Mouse (Mus musculus) G1E (cell line): ENCODE data around the gene Zfp456. TPM values are rescaled to one million over a fixed set of nuclear protein-coding genes. Genes with fewer than 3 reads are reported as not detected.

Experiments
- ATAC-seq: 2 replicates; pipeline ENCODE4 v1.8.0; 2016; ENCODE audit warnings: mild to moderate bottlenecking; ENCODE audit not compliant: insufficient number of reproducible peaks, poor library complexity, low FRiP score, severe bottlenecking; ENCODE audit errors: extremely low read depth
- DNase-seq: peaks from one replicate; pipeline ENCODE4 v3.0.0; 2012; ENCODE audit warnings: low spot score
- H3K27me3 ChIP-seq: 2 replicates; pipeline ENCODE4 v1.6.1; 2012; ENCODE audit warnings: mild to moderate bottlenecking, low read length, inconsistent platforms; ENCODE audit not compliant: insufficient read depth
- H3K36me3 ChIP-seq: replicated peaks from 2 replicates; pipeline ENCODE3; 2012; ENCODE audit warnings: mild to moderate bottlenecking, inconsistent platforms
- H3K4me1 ChIP-seq: 2 replicates; pipeline ENCODE4 v1.6.1; 2012; ENCODE audit warnings: low read depth, low read length, inconsistent platforms, mixed read lengths; ENCODE audit not compliant: insufficient read depth
- H3K4me3 ChIP-seq: 2 replicates; pipeline ENCODE4 v1.5.1; 2012; ENCODE audit warnings: low read depth, mild to moderate bottlenecking, inconsistent platforms, low read length, moderate library complexity, mixed read lengths
- H3K9me3 ChIP-seq: replicated peaks from 2 replicates; pipeline ENCODE4 v1.6.1; 2012; ENCODE audit warnings: inconsistent platforms
- CTCF ChIP-seq: IDR thresholded peaks from 2 replicates; pipeline ENCODE4 v1.5.1; 2012; ENCODE audit warnings: low read depth, low read length, inconsistent platforms, mixed read lengths
- GATA1 ChIP-seq: IDR thresholded peaks from 2 replicates; pipeline ENCODE4 v1.6.1; 2012; ENCODE audit warnings: borderline replicate concordance, low read length, inconsistent platforms, mixed read lengths
- GATA2 ChIP-seq: IDR thresholded peaks from 2 replicates; pipeline ENCODE4 v1.6.1; 2012; ENCODE audit warnings: low read depth, low read length, inconsistent platforms, borderline replicate concordance
- POLR2AphosphoS5 ChIP-seq: IDR thresholded peaks from 2 replicates; pipeline ENCODE4 v1.6.1; 2012; ENCODE audit warnings: low read depth, low read length, inconsistent platforms; ENCODE audit not compliant: insufficient replicate concordance
- TAL1 ChIP-seq: conservative IDR thresholded peaks from 2 replicates; pipeline ENCODE4 v1.6.1; 2012; ENCODE audit warnings: low read depth, low read length, inconsistent platforms, mixed read lengths
- polyA plus RNA-seq: library from polyadenylated mRNA; stranded (reverse); fragments of >175 nt; gene quantifications from 2 replicates; pipeline ENCODE4 v1.2.3, GENCODE M21; 2012
- total RNA-seq, 2 experiments: library from RNA; stranded (forward) in 1 of 2; stranded (reverse) in 1 of 2; fragments of 200-1000 nt in 1 of 2; fragments of >200 nt in 1 of 2; fragmentation: Nextera tagmentation in 1 of 2; gene quantifications; 2 replicates each; pipeline ENCODE4 v1.2.3; 2014 to 2017

Zfp456 gene
- total and polyA plus RNA-seq, 3 experiments, result 0.12 to 13.1 (median 6.2) TPM

GRCm38 (mm10) chr13:67360131-67360744 lies 15.4 kb downstream of the Zfp456 start, which contains the start of the genes Gm28044 and Zfp953:
Gene Gm28044 (minus strand): TSS chr13:67360536.
Gene Zfp953 (minus strand): TSS chr13:67360605.
- Histone ChIP-seq H3K9me3 (no peaks in the 10 kb centered on the region), H3K27me3 (no peaks in the 10 kb centered on the region), H3K4me1 (peaks cover 13% of the 10 kb centered on the region), H3K36me3 (no peaks in the 10 kb centered on the region), H3K4me3 (peak within 1 kb of the TSS; percentile 74)
- ATAC-seq (peak; percentile 82), DNase-seq (no peak)
- TF ChIP-seq POLR2AphosphoS5, result no peak
- TF ChIP-seq GATA1, result no peak
- no peak for TF ChIP-seq TAL1
- no peak for TF ChIP-seq GATA2
- no peak for TF ChIP-seq CTCF

- TF ChIP-seq GATA1, result no peak
- TF ChIP-seq GATA2, result no peak
- no peak for TF ChIP-seq POLR2AphosphoS5
- TF ChIP-seq CTCF, result no peak
- TF ChIP-seq TAL1, result no peak
- H3K4me3 ChIP-seq, result no peak overlapping the region
- ATAC-seq, result no peak
- no peaks in the 10 kb centered on the region for H3K27me3 ChIP-seq
- DNase-seq, result no peak
- H3K4me1 ChIP-seq, result no peaks in the 10 kb centered on the region
- no peaks in the 10 kb centered on the region for H3K36me3 ChIP-seq
- H3K9me3 ChIP-seq, result no peaks in the 10 kb centered on the region
Observed at GRCm38 (mm10) chr13:67351854-67352253, 23.8 kb downstream of the Zfp456 start.

GRCm38 (mm10) chr13:67343422-67343821 lies 32.2 kb downstream of the Zfp456 start:
- no peak for DNase-seq
- TF ChIP-seq CTCF (no peak), TAL1 (no peak), POLR2AphosphoS5 (no peak), GATA1 (no peak), GATA2 (no peak)
- Histone ChIP-seq H3K36me3 (peaks cover 12% of the 10 kb centered on the region), H3K27me3 (no peaks in the 10 kb centered on the region), H3K9me3 (no peaks in the 10 kb centered on the region), H3K4me3 (no peak overlapping the region), H3K4me1 (no peaks in the 10 kb centered on the region)
- no peak for ATAC-seq

- TF ChIP-seq POLR2AphosphoS5 (no peak), CTCF (no peak), GATA2 (no peak), TAL1 (no peak)
- Histone ChIP-seq H3K4me3 (peak overlapping the region; percentile 76), H3K4me1 (peaks cover 11% of the 10 kb centered on the region), H3K27me3 (no peaks in the 10 kb centered on the region), H3K36me3 (no peaks in the 10 kb centered on the region), H3K9me3 (no peaks in the 10 kb centered on the region)
- no peak for DNase-seq
- ATAC-seq, result no peak
Observed at GRCm38 (mm10) chr13:67332877-67333276, 42.7 kb downstream of the Zfp456 start.

- H3K4me1 ChIP-seq, result peaks cover 11% of the 10 kb centered on the region
- H3K36me3 ChIP-seq, result no peaks in the 10 kb centered on the region
- no peaks in the 10 kb centered on the region for H3K9me3 ChIP-seq
- no peaks in the 10 kb centered on the region for H3K27me3 ChIP-seq
- DNase-seq (peak; percentile 25), ATAC-seq (peak; percentile 96)
- H3K4me3 ChIP-seq, result peak within 1 kb of the TSS; percentile 76
- TF ChIP-seq GATA2, result no peak
- no peak for TF ChIP-seq POLR2AphosphoS5
- no peak for TF ChIP-seq CTCF
- no peak for TF ChIP-seq TAL1
- no peak for TF ChIP-seq GATA1
Observed at GRCm38 (mm10) chr13:67332019-67332724, 43.4 kb downstream of the Zfp456 start, which contains the start of gene Zfp595. Gene Zfp595 (minus strand): TSS chr13:67332570.

Other genes starting within 250 kb of the Zfp456 start
- 16.3 and 16.4 TPM in 2 replicates for gene Rsl1, start 202.6 kb downstream of the Zfp456 start, total RNA-seq (2014; fragmentation: Nextera tagmentation)
- 10.2 and 10.8 TPM in 2 replicates for gene Rsl1, start 202.6 kb downstream of the Zfp456 start, total RNA-seq (2017)
- gene Rsl1, start 202.6 kb downstream of the Zfp456 start, polyA plus RNA-seq, result 0.25 and 0.29 TPM in 2 replicates
- 3.2 and 4.9 TPM in 2 replicates for gene Zfp455, start 181.3 kb downstream of the Zfp456 start, total RNA-seq (2014; fragmentation: Nextera tagmentation)
- 2.6 and 2.7 TPM in 2 replicates for gene Zfp455, start 181.3 kb downstream of the Zfp456 start, total RNA-seq (2017)
- 0.04 and 0.09 TPM in 2 replicates for gene Zfp455, start 181.3 kb downstream of the Zfp456 start, polyA plus RNA-seq
- gene Zfp458, start 97.3 kb downstream of the Zfp456 start, total RNA-seq (2014; fragmentation: Nextera tagmentation), result 11.0 and 12.5 TPM in 2 replicates
- gene Zfp458, start 97.3 kb downstream of the Zfp456 start, total RNA-seq (2017), result 3.7 and 6.9 TPM in 2 replicates
- 0.30 and 0.35 TPM in 2 replicates for gene Zfp458, start 97.3 kb downstream of the Zfp456 start, polyA plus RNA-seq
- 4.4 and 9.2 TPM in 2 replicates for gene Zfp457, start 69.3 kb downstream of the Zfp456 start, total RNA-seq (2014; fragmentation: Nextera tagmentation)
- gene Zfp457, start 69.3 kb downstream of the Zfp456 start, total RNA-seq (2017), result 5.0 and 5.6 TPM in 2 replicates
- 0.09 TPM in 1 of 2 replicates, not detected in the other for gene Zfp457, start 69.3 kb downstream of the Zfp456 start, polyA plus RNA-seq
- 16.1 and 17.1 TPM in 2 replicates for gene Zfp595, start 43.2 kb downstream of the Zfp456 start, total RNA-seq (2014; fragmentation: Nextera tagmentation)
- 7.6 and 9.2 TPM in 2 replicates for gene Zfp595, start 43.2 kb downstream of the Zfp456 start, total RNA-seq (2017)
- 0.09 and 0.23 TPM in 2 replicates for gene Zfp595, start 43.2 kb downstream of the Zfp456 start, polyA plus RNA-seq
- gene Gm28044, start 15.3 kb downstream of the Zfp456 start, total RNA-seq (2014; fragmentation: Nextera tagmentation), result 5.2 and 8.1 TPM in 2 replicates
- 4.9 and 7.2 TPM in 2 replicates for gene Gm28044, start 15.3 kb downstream of the Zfp456 start, total RNA-seq (2017)
- not detected in 2 replicates for gene Gm28044, start 15.3 kb downstream of the Zfp456 start, polyA plus RNA-seq
- 10.3 and 13.4 TPM in 2 replicates for gene Zfp953, start 15.2 kb downstream of the Zfp456 start, total RNA-seq (2014; fragmentation: Nextera tagmentation)
- gene Zfp953, start 15.2 kb downstream of the Zfp456 start, total RNA-seq (2017), result 5.5 and 6.0 TPM in 2 replicates
- gene Zfp953, start 15.2 kb downstream of the Zfp456 start, polyA plus RNA-seq, result 0.04 and 0.13 TPM in 2 replicates
- gene Gm28041, start 77 bp downstream of the Zfp456 start, total RNA-seq (2014; fragmentation: Nextera tagmentation), result 1.4 and 3.1 TPM in 2 replicates
- gene Gm28041, start 77 bp downstream of the Zfp456 start, total RNA-seq (2017), result 0.52 and 1.4 TPM in 2 replicates
- gene Gm28041, start 77 bp downstream of the Zfp456 start, polyA plus RNA-seq, result not detected in 2 replicates
- 12.6 and 19.6 TPM in 2 replicates for gene Zfp429, start 24.0 kb upstream of the Zfp456 start, total RNA-seq (2014; fragmentation: Nextera tagmentation)
- 4.0 and 9.5 TPM in 2 replicates for gene Zfp429, start 24.0 kb upstream of the Zfp456 start, total RNA-seq (2017)
- 0.65 and 1.2 TPM in 2 replicates for gene Zfp429, start 24.0 kb upstream of the Zfp456 start, polyA plus RNA-seq
- gene Zfp459, start 45.6 kb upstream of the Zfp456 start, total RNA-seq (2014; fragmentation: Nextera tagmentation), result not detected in 2 replicates
- gene Zfp459, start 45.6 kb upstream of the Zfp456 start, total RNA-seq (2017), result 0.05 and 0.06 TPM in 2 replicates
- not detected in 2 replicates for gene Zfp459, start 45.6 kb upstream of the Zfp456 start, polyA plus RNA-seq
- 35.1 and 39.2 TPM in 2 replicates for gene Zfp874a, start 75.8 kb upstream of the Zfp456 start, total RNA-seq (2014; fragmentation: Nextera tagmentation)
- 11.3 and 13.2 TPM in 2 replicates for gene Zfp874a, start 75.8 kb upstream of the Zfp456 start, total RNA-seq (2017)
- 0.45 and 0.70 TPM in 2 replicates for gene Zfp874a, start 75.8 kb upstream of the Zfp456 start, polyA plus RNA-seq
- gene Zfp874b, start 108.4 kb upstream of the Zfp456 start, total RNA-seq (2014; fragmentation: Nextera tagmentation), result 32.2 and 37.7 TPM in 2 replicates
- 18.6 and 22.0 TPM in 2 replicates for gene Zfp874b, start 108.4 kb upstream of the Zfp456 start, total RNA-seq (2017)
- 0.63 and 0.69 TPM in 2 replicates for gene Zfp874b, start 108.4 kb upstream of the Zfp456 start, polyA plus RNA-seq
- gene Zfp58, start 124.7 kb upstream of the Zfp456 start, total RNA-seq (2014; fragmentation: Nextera tagmentation), result 18.7 and 26.3 TPM in 2 replicates
- 13.6 and 14.2 TPM in 2 replicates for gene Zfp58, start 124.7 kb upstream of the Zfp456 start, total RNA-seq (2017)
- gene Zfp58, start 124.7 kb upstream of the Zfp456 start, polyA plus RNA-seq, result 0.40 and 0.80 TPM in 2 replicates
- 3.2 and 4.3 TPM in 2 replicates for gene Gm26965, start 150.3 kb upstream of the Zfp456 start, total RNA-seq (2014; fragmentation: Nextera tagmentation)
- gene Gm26965, start 150.3 kb upstream of the Zfp456 start, total RNA-seq (2017), result 0.55 TPM in 1 of 2 replicates, not detected in the other
- not detected in 2 replicates for gene Gm26965, start 150.3 kb upstream of the Zfp456 start, polyA plus RNA-seq
- 35.0 and 43.3 TPM in 2 replicates for gene Zfp87, start 150.4 kb upstream of the Zfp456 start, total RNA-seq (2014; fragmentation: Nextera tagmentation)
- gene Zfp87, start 150.4 kb upstream of the Zfp456 start, total RNA-seq (2017), result 31.5 and 32.8 TPM in 2 replicates
- 0.86 and 1.3 TPM in 2 replicates for gene Zfp87, start 150.4 kb upstream of the Zfp456 start, polyA plus RNA-seq
- 16.6 and 18.4 TPM in 2 replicates for gene Zfp748, start 178.0 kb upstream of the Zfp456 start, total RNA-seq (2014; fragmentation: Nextera tagmentation)
- 14.6 and 15.8 TPM in 2 replicates for gene Zfp748, start 178.0 kb upstream of the Zfp456 start, total RNA-seq (2017)
- gene Zfp748, start 178.0 kb upstream of the Zfp456 start, polyA plus RNA-seq, result 0.25 and 0.28 TPM in 2 replicates
- gene Zfp729b, start 233.9 kb upstream of the Zfp456 start, total RNA-seq (2014; fragmentation: Nextera tagmentation), result 21.3 and 21.7 TPM in 2 replicates
- 25.6 and 26.0 TPM in 2 replicates for gene Zfp729b, start 233.9 kb upstream of the Zfp456 start, total RNA-seq (2017)
- gene Zfp729b, start 233.9 kb upstream of the Zfp456 start, polyA plus RNA-seq, result 0.40 and 0.65 TPM in 2 replicates